8 mouse cellular contexts compared by ENCODE assay signal in genomic region chr10:111925489-111925860, GRCm38 (mm10). TPM values are rescaled to one million over a fixed set of nuclear protein-coding genes. Genes with fewer than 3 reads are reported as not detected.
DNase-seq lines count a peak whose midpoint lies in the region; ATAC-seq lines count a peak whose summit lies in the region.

No protein-coding gene starts in this region.

- H3K4me2 ChIP-seq in forebrain, embryonic 12.5 days, result peak overlapping the region; percentile 51
- H3K4me2 ChIP-seq in heart, embryonic 16.5 days (ENCODE audit: low read depth, low read length), result peak overlapping the region; percentile 51
- H3K4me2 ChIP-seq in liver, embryonic 13.5 days, result no peak overlapping the region
- H3K4me2 ChIP-seq in neural tube, embryonic 13.5 days, result peak overlapping the region; percentile 51

- H3K36me3 ChIP-seq in forebrain, embryonic 12.5 days (replicated peaks), result no peaks in the 10 kb centered on the region
- H3K36me3 ChIP-seq in heart, embryonic 16.5 days (ENCODE audit: control insufficient read depth, insufficient read depth), result no peaks in the 10 kb centered on the region
- H3K36me3 ChIP-seq in liver, embryonic 13.5 days, result no peaks in the 10 kb centered on the region
- no peaks in the 10 kb centered on the region for H3K36me3 ChIP-seq in neural tube, embryonic 13.5 days

- peaks cover 20% of the 10 kb centered on the region for H3K4me1 ChIP-seq in forebrain, embryonic 12.5 days
- H3K4me1 ChIP-seq in heart, embryonic 16.5 days (ENCODE audit: control insufficient read depth, insufficient read depth, low read length), result peaks cover 7% of the 10 kb centered on the region
- H3K4me1 ChIP-seq in liver, embryonic 13.5 days (replicated peaks), result peaks cover 13% of the 10 kb centered on the region
- peaks cover 49% of the 10 kb centered on the region for H3K4me1 ChIP-seq in neural tube, embryonic 13.5 days (replicated peaks)

- H3K27ac ChIP-seq in forebrain, embryonic 12.5 days, result peak overlapping the region; percentile 53; the same call in 1 of the 2 replicates
- no peak overlapping the region for H3K27ac ChIP-seq in heart, embryonic 16.5 days (ENCODE audit: low read length)
- no peak overlapping the region for H3K27ac ChIP-seq in liver, embryonic 13.5 days
- peak overlapping the region; percentile 74 for H3K27ac ChIP-seq in neural tube, embryonic 13.5 days (replicated peaks)

- DNase-seq in CD8-positive naive resting alpha-beta T cell, adult 2 months (ENCODE audit: low read depth in 2 of 2, low spot score in 2 of 2), result peak; percentile 60 to 69
- peak; percentile 68 for DNase-seq in c-Kit-positive CD71-positive TER-119-negative erythroid progenitor cells, embryonic 14.5 days (ENCODE audit: low read depth)
- DNase-seq in kidney, postnatal 14 days, result peak; percentile 90
- DNase-seq in liver, embryonic 13.5 days, result peak; percentile 44
- DNase-seq in testis, postnatal 10 days (ENCODE audit: low spot score), result peak; percentile 94

- no peaks in the 10 kb centered on the region for H3K9me3 ChIP-seq in forebrain, embryonic 12.5 days
- H3K9me3 ChIP-seq in heart, embryonic 16.5 days (replicated peaks; ENCODE audit: control insufficient read depth, low read length), result no peaks in the 10 kb centered on the region
- no peaks in the 10 kb centered on the region for H3K9me3 ChIP-seq in liver, embryonic 13.5 days (replicated peaks)
- no peaks in the 10 kb centered on the region for H3K9me3 ChIP-seq in neural tube, embryonic 13.5 days

- H3K27me3 ChIP-seq in forebrain, embryonic 12.5 days, result peaks cover 9% of the 10 kb centered on the region
- no peaks in the 10 kb centered on the region for H3K27me3 ChIP-seq in heart, embryonic 16.5 days (ENCODE audit: control insufficient read depth, insufficient read depth, low read length)
- H3K27me3 ChIP-seq in liver, embryonic 13.5 days, result 0 out of 2 replicates have a peak, but pooled peaks cover 5% of the 10 kb centered on the region
- H3K27me3 ChIP-seq in neural tube, embryonic 13.5 days, result no peaks in the 10 kb centered on the region

- peak overlapping the region; percentile 33; the same call in 1 of the 2 replicates for H3K9ac ChIP-seq in forebrain, embryonic 12.5 days
- no peak overlapping the region; the same call in 1 of the 2 replicates for H3K9ac ChIP-seq in heart, embryonic 16.5 days (ENCODE audit: low read length)
- no peak overlapping the region for H3K9ac ChIP-seq in liver, embryonic 13.5 days
- H3K9ac ChIP-seq in neural tube, embryonic 13.5 days, result peak overlapping the region; percentile 48

- ATAC-seq in forebrain, embryonic 12.5 days (ENCODE audit: low FRiP score), result peak; percentile 92
- no peak for ATAC-seq in heart, embryonic 16.5 days (replicated peaks; ENCODE audit: extremely low read depth, insufficient read depth, low FRiP score)
- ATAC-seq in liver, embryonic 13.5 days (ENCODE audit: low read depth), result no peak
- ATAC-seq in neural tube, embryonic 13.5 days (ENCODE audit: low read depth), result peak; percentile 76

- WGBS in forebrain, embryonic 12.5 days, result under 1% methylated on average over 10 of the region's 10 CpGs
- 5% methylated on average over 10 of the region's 10 CpGs for WGBS in heart, embryonic 16.5 days
- 5% methylated on average over 10 of the region's 10 CpGs for WGBS in liver, embryonic 13.5 days (ENCODE audit: insufficient replicate concordance)
- WGBS in neural tube, embryonic 13.5 days, result 1% methylated on average over 10 of the region's 10 CpGs

- H3K4me3 ChIP-seq in forebrain, embryonic 12.5 days (replicated peaks), result peak overlapping the region; percentile 20
- no peak overlapping the region for H3K4me3 ChIP-seq in heart, embryonic 16.5 days (ENCODE audit: low read length)
- H3K4me3 ChIP-seq in liver, embryonic 13.5 days (replicated peaks), result no peak overlapping the region
- H3K4me3 ChIP-seq in neural tube, embryonic 13.5 days, result 0 out of 2 replicates have a peak overlapping the region, but pooled peaks have one; percentile 8

RNA-seq across cellular contexts. Expression of gene Krr1, which starts 47.0 kb away (rescaled TPM):
- polyA plus RNA-seq in forebrain, embryonic 12.5 days (2016; fragmentation: Nextera tagmentation; extraction: Ambion mirVana), result 59.1 and 61.2 TPM in 2 replicates
- 24.5 and 29.7 TPM in 2 replicates for polyA plus RNA-seq in heart, embryonic 16.5 days (2015; fragmentation: Nextera tagmentation; extraction: Ambion mirVana)
- 27.5 and 37.6 TPM in 2 replicates for polyA plus RNA-seq in liver, embryonic 13.5 days (2015; fragmentation: Nextera tagmentation; extraction: Ambion mirVana)
- 43.4 and 46.6 TPM in 2 replicates for polyA plus RNA-seq in neural tube, embryonic 13.5 days (2015; fragmentation: Nextera tagmentation; extraction: Ambion mirVana)

Comparison
In these comparisons a context has a peak if more than half of its experiments do, and no peak if none do; other contexts are left out.
1. DNase-seq: peak in every context shown above with its lines; median percentile 94 in testis, postnatal 10 days; 90 in kidney, postnatal 14 days; 68 in c-Kit-positive CD71-positive TER-119-negative erythroid progenitor cells, embryonic 14.5 days; 64 in CD8-positive naive resting alpha-beta T cell, adult 2 months; 44 in liver, embryonic 13.5 days.
2. ATAC-seq: peak in forebrain, embryonic 12.5 days (single experiment) and neural tube, embryonic 13.5 days (single experiment); none in heart, embryonic 16.5 days (single experiment) and liver, embryonic 13.5 days (single experiment).
3. H3K27ac ChIP-seq: peak in forebrain, embryonic 12.5 days (single experiment) and neural tube, embryonic 13.5 days (single experiment); none in heart, embryonic 16.5 days (single experiment) and liver, embryonic 13.5 days (single experiment).
4. H3K4me3 ChIP-seq: peak in forebrain, embryonic 12.5 days (single experiment) and neural tube, embryonic 13.5 days (single experiment); none in heart, embryonic 16.5 days (single experiment) and liver, embryonic 13.5 days (single experiment).
5. H3K9ac ChIP-seq: peak in forebrain, embryonic 12.5 days (single experiment) and neural tube, embryonic 13.5 days (single experiment); none in heart, embryonic 16.5 days (single experiment) and liver, embryonic 13.5 days (single experiment).